9 mouse cellular contexts compared by ENCODE assay signal in genomic region chrX:133604272-133604671, GRCm38 (mm10).
DNase-seq lines count a peak whose midpoint lies in the region; ATAC-seq and TF ChIP-seq lines count a peak whose summit lies in the region.
"Had no signal": no experiment of that assay in that cellular context is flagged by ENCODE, and none has a peak within 500 bp of the region (broad histone marks: within the 10 kb centered on the region; RNA-seq: fewer than 3 reads in every experiment).

No protein-coding gene starts in this region.

- no peak for TF ChIP-seq POLR2A in brain, embryonic 14.5 days (IDR thresholded peaks at IDR 0.05; ENCODE audit: borderline replicate concordance, extremely low read depth, insufficient read depth, insufficient read length, poor library complexity, severe bottlenecking)
- no peak for TF ChIP-seq POLR2A in thymus, adult 2 months (IDR thresholded peaks at IDR 0.05; ENCODE audit: control insufficient read depth, extremely low read depth, insufficient read depth, low read length, poor library complexity)
- no peak for TF ChIP-seq POLR2A in cerebellum, adult 2 months (IDR thresholded peaks at IDR 0.05; ENCODE audit: borderline replicate concordance, insufficient read depth, low read length)

- no peak overlapping the region for H3K9ac ChIP-seq in forebrain, embryonic 14.5 days (ENCODE audit: low read length)
- no peak overlapping the region for H3K9ac ChIP-seq in forebrain, embryonic 16.5 days (replicated peaks; ENCODE audit: low read depth, low read length)
- no peak overlapping the region for H3K9ac ChIP-seq in heart, embryonic 15.5 days
- H3K9ac ChIP-seq in lung, embryonic 14.5 days = no peak overlapping the region
- no peak overlapping the region for H3K9ac ChIP-seq in intestine, postnatal 0 days (ENCODE audit: low read depth, low read length)

- H3K4me1 ChIP-seq in forebrain, embryonic 14.5 days (ENCODE audit: control insufficient read depth, insufficient read depth, low read length) = no peaks in the 10 kb centered on the region; the same call in none of the 2 replicates
- H3K4me1 ChIP-seq in forebrain, embryonic 16.5 days (replicated peaks; ENCODE audit: control insufficient read depth, insufficient read depth, low read length) = 0 out of 2 replicates have a peak, but pooled peaks cover 4% of the 10 kb centered on the region
- H3K4me1 ChIP-seq in heart, embryonic 15.5 days (replicated peaks) = no peaks in the 10 kb centered on the region
- no peaks in the 10 kb centered on the region for H3K4me1 ChIP-seq in lung, embryonic 14.5 days (ENCODE audit: insufficient read depth)
- no peaks in the 10 kb centered on the region for H3K4me1 ChIP-seq in thymus, adult 2 months (replicated peaks; ENCODE audit: control insufficient read depth, insufficient read depth, low read length)
- H3K4me1 ChIP-seq in intestine, postnatal 0 days (replicated peaks; ENCODE audit: control insufficient read depth, insufficient read depth, low read length) = no peaks in the 10 kb centered on the region
- H3K4me1 ChIP-seq in cerebellum, adult 2 months (ENCODE audit: control insufficient read depth, insufficient read depth, low read length) = no peaks in the 10 kb centered on the region

- no peak overlapping the region for H3K27ac ChIP-seq in forebrain, embryonic 14.5 days (ENCODE audit: low read depth, low read length)
- no peak overlapping the region for H3K27ac ChIP-seq in forebrain, embryonic 16.5 days (ENCODE audit: low read length)
- no peak overlapping the region for H3K27ac ChIP-seq in heart, embryonic 15.5 days
- no peak overlapping the region for H3K27ac ChIP-seq in lung, embryonic 14.5 days (ENCODE audit: low read depth)
- no peak overlapping the region for H3K27ac ChIP-seq in thymus, adult 2 months (ENCODE audit: control insufficient read depth, insufficient read depth, low read length)
- H3K27ac ChIP-seq in intestine, postnatal 0 days (ENCODE audit: low read depth, low read length) = no peak overlapping the region
- no peak overlapping the region for H3K27ac ChIP-seq in cerebellum, adult 2 months (ENCODE audit: insufficient read depth, low read length)

- H3K4me3 ChIP-seq in forebrain, embryonic 14.5 days (ENCODE audit: low read depth, low read length) = no peak overlapping the region
- H3K4me3 ChIP-seq in forebrain, embryonic 16.5 days (replicated peaks; ENCODE audit: low read length) = no peak overlapping the region
- no peak overlapping the region for H3K4me3 ChIP-seq in heart, embryonic 15.5 days
- no peak overlapping the region for H3K4me3 ChIP-seq in lung, embryonic 14.5 days (ENCODE audit: low read depth, low read length)
- no peak overlapping the region for H3K4me3 ChIP-seq in thymus, adult 2 months (ENCODE audit: control insufficient read depth, insufficient read depth, low read length)
- H3K4me3 ChIP-seq in intestine, postnatal 0 days (ENCODE audit: low read depth, low read length) = no peak overlapping the region
- no peak overlapping the region for H3K4me3 ChIP-seq in cerebellum, adult 2 months (replicated peaks; ENCODE audit: insufficient read depth, low read depth, low read length)

- H3K36me3 ChIP-seq in forebrain, embryonic 14.5 days (ENCODE audit: control insufficient read depth, insufficient read depth, low read length) = no peaks in the 10 kb centered on the region
- H3K36me3 ChIP-seq in forebrain, embryonic 16.5 days (ENCODE audit: control insufficient read depth, insufficient read depth) = no peaks in the 10 kb centered on the region
- H3K36me3 ChIP-seq in heart, embryonic 15.5 days = no peaks in the 10 kb centered on the region
- H3K36me3 ChIP-seq in lung, embryonic 14.5 days (ENCODE audit: insufficient read depth) = no peaks in the 10 kb centered on the region
- H3K36me3 ChIP-seq in thymus, adult 2 months (ENCODE audit: control insufficient read depth, insufficient read depth, low read length) = no peaks in the 10 kb centered on the region
- no peaks in the 10 kb centered on the region for H3K36me3 ChIP-seq in intestine, postnatal 0 days (ENCODE audit: control insufficient read depth, insufficient read depth)

- no peak for TF ChIP-seq CTCF in brain, embryonic 14.5 days (IDR thresholded peaks at IDR 0.05; ENCODE audit: borderline replicate concordance, extremely low read depth, insufficient read depth, insufficient read length)
- no peak for TF ChIP-seq CTCF in lung, embryonic 14.5 days (IDR thresholded peaks at IDR 0.05; ENCODE audit: low read depth)
- no peak for TF ChIP-seq CTCF in thymus, adult 2 months (IDR thresholded peaks at IDR 0.05; ENCODE audit: borderline replicate concordance, control insufficient read depth, extremely low read depth, insufficient read depth, low read length, poor library complexity)
- no peak for TF ChIP-seq CTCF in intestine, postnatal 0 days (IDR thresholded peaks at IDR 0.05; ENCODE audit: low read depth)
- TF ChIP-seq CTCF in cerebellum, adult 2 months (IDR thresholded peaks at IDR 0.05; ENCODE audit: borderline replicate concordance, insufficient read depth, low read depth, low read length) = no peak

- no peaks in the 10 kb centered on the region for H3K9me3 ChIP-seq in forebrain, embryonic 14.5 days (replicated peaks; ENCODE audit: control insufficient read depth, low read length)
- no peaks in the 10 kb centered on the region for H3K9me3 ChIP-seq in forebrain, embryonic 16.5 days (ENCODE audit: control insufficient read depth, low read length)
- H3K9me3 ChIP-seq in heart, embryonic 15.5 days (replicated peaks) = no peaks in the 10 kb centered on the region
- no peaks in the 10 kb centered on the region for H3K9me3 ChIP-seq in lung, embryonic 14.5 days (ENCODE audit: low read depth, low read length)
- no peaks in the 10 kb centered on the region for H3K9me3 ChIP-seq in intestine, postnatal 0 days (ENCODE audit: control insufficient read depth)

- ATAC-seq in forebrain, embryonic 14.5 days = no peak; the same call in 1 of the 2 replicates
- no peak for ATAC-seq in forebrain, embryonic 16.5 days
- peak; percentile 58; the same call in 1 of the 2 replicates for ATAC-seq in heart, embryonic 15.5 days (replicated peaks; ENCODE audit: insufficient number of reproducible peaks, insufficient read depth, low FRiP score, low read depth)
- ATAC-seq in lung, embryonic 14.5 days (ENCODE audit: insufficient read depth) = peak; percentile 81
- no peak for ATAC-seq in intestine, postnatal 0 days
- ATAC-seq: hindbrain, embryonic 16.5 days had no signal

- DNase-seq in forebrain, embryonic 14.5 days (ENCODE audit: low spot score) = peak; percentile 13
- DNase-seq in brain, embryonic 14.5 days (ENCODE audit: low read depth) = peak; percentile 51
- peak; percentile 15 for DNase-seq in lung, embryonic 14.5 days
- DNase-seq in thymus, adult 2 months = no peak
- DNase-seq in cerebellum, adult 2 months = no peak

- H3K27me3 ChIP-seq in forebrain, embryonic 14.5 days (replicated peaks; ENCODE audit: control insufficient read depth, insufficient read depth, low read length) = no peaks in the 10 kb centered on the region
- H3K27me3 ChIP-seq in forebrain, embryonic 16.5 days (replicated peaks; ENCODE audit: control insufficient read depth, insufficient read depth, low read length) = no peaks in the 10 kb centered on the region; the same call in 1 of the 2 replicates
- H3K27me3 ChIP-seq in heart, embryonic 15.5 days = no peaks in the 10 kb centered on the region
- no peaks in the 10 kb centered on the region for H3K27me3 ChIP-seq in lung, embryonic 14.5 days (ENCODE audit: insufficient read depth, low read length)
- no peaks in the 10 kb centered on the region for H3K27me3 ChIP-seq in thymus, adult 2 months (ENCODE audit: control insufficient read depth, insufficient read depth, low read length)
- no peaks in the 10 kb centered on the region for H3K27me3 ChIP-seq in intestine, postnatal 0 days (replicated peaks; ENCODE audit: control insufficient read depth, insufficient read depth, low read length)
- H3K27me3 ChIP-seq in cerebellum, adult 2 months (ENCODE audit: control insufficient read depth, insufficient read depth, low read length) = no peaks in the 10 kb centered on the region

- 67% methylated on average over 4 of the region's 4 CpGs for WGBS in forebrain, embryonic 14.5 days
- WGBS in forebrain, embryonic 16.5 days = 48% methylated on average over 4 of the region's 4 CpGs
- WGBS in heart, embryonic 15.5 days = 36% methylated on average over 4 of the region's 4 CpGs
- 27% methylated on average over 4 of the region's 4 CpGs for WGBS in lung, embryonic 14.5 days
- WGBS in thymus, adult 2 months = 78% methylated on average over 4 of the region's 4 CpGs
- WGBS in intestine, postnatal 0 days = 45% methylated on average over 4 of the region's 4 CpGs
- WGBS in cerebellum, adult 2 months = 40% methylated on average over 4 of the region's 4 CpGs

- no peak overlapping the region for H3K4me2 ChIP-seq in forebrain, embryonic 14.5 days (ENCODE audit: low read length)
- H3K4me2 ChIP-seq in forebrain, embryonic 16.5 days (ENCODE audit: low read length) = no peak overlapping the region
- no peak overlapping the region for H3K4me2 ChIP-seq in heart, embryonic 15.5 days
- H3K4me2 ChIP-seq in lung, embryonic 14.5 days = no peak overlapping the region
- H3K4me2 ChIP-seq in intestine, postnatal 0 days (replicated peaks; ENCODE audit: low read depth) = no peak overlapping the region

Comparison
In these comparisons a context has a peak if more than half of its experiments do, and no peak if none do; other contexts are left out.
1. ATAC-seq: peak in heart, embryonic 15.5 days (single experiment) and lung, embryonic 14.5 days (single experiment); none in forebrain, embryonic 14.5 days (single experiment), forebrain, embryonic 16.5 days (single experiment) and intestine, postnatal 0 days (single experiment).
2. DNase-seq: peak in forebrain, embryonic 14.5 days (single experiment), brain, embryonic 14.5 days (single experiment) and lung, embryonic 14.5 days (single experiment); none in thymus, adult 2 months (single experiment) and cerebellum, adult 2 months (0 of 2).